Mouse (Mus musculus) liver, embryonic 14.5 days (tissue): ENCODE measurements around the gene Tmem63b.

Source experiments
- CTCF ChIP-seq: IDR thresholded peaks from 2 replicates; pipeline ENCODE4 v1.5.1; 2016; ENCODE audit warnings: antibody characterized with exemption, low read depth, control low read depth
- EP300 ChIP-seq: IDR thresholded peaks from 2 replicates; pipeline ENCODE4 v1.6.1; 2016; ENCODE audit warnings: antibody characterized with exemption, low read depth

DNA sequence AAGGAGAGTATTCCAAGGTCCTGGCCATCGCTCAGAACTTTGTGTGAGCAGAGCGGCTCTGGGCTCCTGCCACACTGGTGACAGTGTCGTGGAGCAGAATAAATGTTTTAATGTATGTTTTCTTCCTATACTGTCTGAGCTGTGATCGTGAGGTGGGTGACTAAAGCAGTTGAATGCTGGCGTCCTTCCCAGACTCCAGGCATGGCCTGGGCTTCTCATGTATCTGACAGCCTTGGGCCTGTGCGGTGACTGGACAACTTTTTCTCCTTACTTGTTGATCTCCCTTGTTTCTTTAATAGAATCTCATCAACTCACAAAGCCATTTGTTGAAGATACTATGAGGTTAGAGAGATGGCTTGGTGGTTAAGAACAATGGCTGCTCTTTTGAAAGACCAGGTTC is 11.7 kb upstream of the Tmem63b start:
- TF ChIP-seq CTCF, result no peak
- TF ChIP-seq EP300, result no peak
